Mouse (Mus musculus) heart, embryonic 10.5 days (tissue): Measurements from ENCODE around the gene Usp19. TPM values are rescaled to one million over a fixed set of nuclear protein-coding genes. Genes with fewer than 3 reads are reported as not detected.

Experiments
- DNase-seq: peaks from one replicate; pipeline ENCODE4 v3.0.0-alpha.2; 2017; ENCODE audit warnings: low spot score
- H3K27ac ChIP-seq: fragments of 300-500 bp; sonication (generic); 2 replicates; pipeline ENCODE4 v1.5.1; 2016; ENCODE audit warnings: mild to moderate bottlenecking
- H3K27me3 ChIP-seq: fragments of 300-500 bp; sonication (generic); 2 replicates; pipeline ENCODE4 v1.6.1; 2016; ENCODE audit warnings: mild to moderate bottlenecking; ENCODE audit not compliant: poor library complexity, insufficient read depth, severe bottlenecking
- H3K36me3 ChIP-seq: fragments of 300-500 bp; sonication (generic); 2 replicates; pipeline ENCODE4 v1.6.1; 2016; ENCODE audit warnings: mild to moderate bottlenecking, moderate library complexity
- H3K4me1 ChIP-seq: fragments of 300-500 bp; sonication (generic); 2 replicates; pipeline ENCODE4 v1.6.1; 2016; ENCODE audit warnings: mild to moderate bottlenecking
- H3K4me3 ChIP-seq: fragments of 300-500 bp; sonication (generic); 2 replicates; pipeline ENCODE4 v1.5.1; 2016; ENCODE audit warnings: mild to moderate bottlenecking, moderate library complexity
- H3K9me3 ChIP-seq: fragments of 300-500 bp; sonication (generic); 2 replicates; pipeline ENCODE4 v1.6.1; 2016; ENCODE audit warnings: mild to moderate bottlenecking, moderate library complexity
- WGBS: fragments of 180-500 bp; shearing (Covaris S2); methylation state at CpG from one replicate; pipeline ENCODE4 v1.1.7; 2016; 5-methylcytosine and 5-hydroxymethylcytosine counted together
- polyA plus RNA-seq: library from polyadenylated mRNA; unstranded; fragments of >200 nt; fragmentation: Nextera tagmentation; extraction: Ambion mirVana; gene quantifications from 2 replicates; pipeline ENCODE4 v1.2.1, GENCODE M21; 2016

Gene Usp19
- polyA plus RNA-seq: 78.6 and 84.1 TPM in 2 replicates

- peak within 1 kb of the TSS; percentile 100 for H3K4me3 ChIP-seq
- DNase-seq: peak; percentile 98
- H3K4me1 ChIP-seq: peaks cover 29% of the 10 kb centered on the region
- H3K27ac ChIP-seq: peak within 1 kb of the TSS; percentile 97
- no peaks in the 10 kb centered on the region for H3K9me3 ChIP-seq
- under 1% methylated on average over 69 of the region's 69 CpGs for WGBS
- H3K27me3 ChIP-seq: no peaks in the 10 kb centered on the region
- peaks cover 84% of the 10 kb centered on the region for H3K36me3 ChIP-seq
These were observed at the start of gene Usp19 for GRCm38 (mm10) chr9:108490559-108491285. Gene Usp19, plus strand, starts transcription at chr9:108490602.

- 75% methylated on average over 11 of the region's 11 CpGs for WGBS
- Histone ChIP-seq H3K27me3 (no peaks in the 10 kb centered on the region), H3K4me3 (no peak overlapping the region), H3K9me3 (no peaks in the 10 kb centered on the region), H3K4me1 (peaks cover 20% of the 10 kb centered on the region; the same call in 1 of the 2 replicates), H3K27ac (no peak overlapping the region), H3K36me3 (no peaks in the 10 kb centered on the region)
- DNase-seq: no peak
These were observed 49.0 kb upstream of the Usp19 start for GRCm38 (mm10) chr9:108441236-108441919.

GRCm38 (mm10) chr9:108445125-108445524 is 45.3 kb upstream of the Usp19 start:
- Histone ChIP-seq H3K4me1 (peaks cover 34% of the 10 kb centered on the region), H3K27ac (no peak overlapping the region), H3K36me3 (peaks cover 20% of the 10 kb centered on the region), H3K4me3 (no peak overlapping the region), H3K9me3 (no peaks in the 10 kb centered on the region), H3K27me3 (no peaks in the 10 kb centered on the region)
- no peak for DNase-seq
- WGBS: 55% methylated on average over 9 of the region's 9 CpGs

- Histone ChIP-seq H3K27ac (peak overlapping the region; percentile 95), H3K27me3 (no peaks in the 10 kb centered on the region), H3K4me1 (peaks cover 59% of the 10 kb centered on the region), H3K4me3 (peak overlapping the region; percentile 74), H3K9me3 (no peaks in the 10 kb centered on the region), H3K36me3 (peaks cover 22% of the 10 kb centered on the region)
- peak; percentile 92 for DNase-seq
- 38% methylated on average over 4 of the region's 4 CpGs for WGBS
These were observed 40.5 kb upstream of the Usp19 start for GRCm38 (mm10) chr9:108449860-108450259.

GRCm38 (mm10) chr9:108450292-108451169 is 39.9 kb upstream of the Usp19 start:
- Histone ChIP-seq H3K27ac (peak overlapping the region; percentile 95), H3K27me3 (no peaks in the 10 kb centered on the region), H3K36me3 (peaks cover 23% of the 10 kb centered on the region), H3K4me3 (peak overlapping the region; percentile 74), H3K4me1 (peaks cover 60% of the 10 kb centered on the region), H3K9me3 (no peaks in the 10 kb centered on the region)
- peak; percentile 93 for DNase-seq
- 47% methylated on average over 21 of the region's 21 CpGs for WGBS

GRCm38 (mm10) chr9:108451170-108451493 is 39.3 kb upstream of the Usp19 start:
- Histone ChIP-seq H3K27me3 (no peaks in the 10 kb centered on the region), H3K27ac (peak overlapping the region; percentile 95), H3K4me1 (peaks cover 61% of the 10 kb centered on the region), H3K36me3 (peaks cover 23% of the 10 kb centered on the region), H3K9me3 (no peaks in the 10 kb centered on the region), H3K4me3 (peak overlapping the region; percentile 74)
- WGBS: 53% methylated on average over 6 of the region's 6 CpGs
- peak; percentile 84 for DNase-seq

GRCm38 (mm10) chr9:108451519-108452160 is 38.8 kb upstream of the Usp19 start:
- WGBS: 38% methylated on average over 6 of the region's 6 CpGs
- Histone ChIP-seq H3K27me3 (no peaks in the 10 kb centered on the region), H3K9me3 (no peaks in the 10 kb centered on the region), H3K4me1 (peaks cover 64% of the 10 kb centered on the region), H3K4me3 (peak overlapping the region; percentile 74), H3K36me3 (peaks cover 23% of the 10 kb centered on the region), H3K27ac (peak overlapping the region; percentile 95)
- DNase-seq: no peak

GRCm38 (mm10) chr9:108452291-108452906 is 38.0 kb upstream of the Usp19 start:
- Histone ChIP-seq H3K4me3 (peak overlapping the region; percentile 74), H3K36me3 (peaks cover 22% of the 10 kb centered on the region), H3K27ac (peak overlapping the region; percentile 95), H3K27me3 (no peaks in the 10 kb centered on the region), H3K4me1 (peaks cover 64% of the 10 kb centered on the region), H3K9me3 (no peaks in the 10 kb centered on the region)
- WGBS: under 1% methylated on average over 40 of the region's 40 CpGs
- DNase-seq: peak; percentile 96

GRCm38 (mm10) chr9:108452911-108453310 is 37.5 kb upstream of the Usp19 start:
- Histone ChIP-seq H3K4me3 (peak overlapping the region; percentile 74), H3K9me3 (no peaks in the 10 kb centered on the region), H3K27me3 (no peaks in the 10 kb centered on the region), H3K36me3 (peaks cover 17% of the 10 kb centered on the region), H3K4me1 (peaks cover 64% of the 10 kb centered on the region), H3K27ac (peak overlapping the region; percentile 95)
- DNase-seq: no peak
- WGBS: 47% methylated on average over 6 of the region's 6 CpGs

GRCm38 (mm10) chr9:108453458-108453857 is 36.9 kb upstream of the Usp19 start:
- peaks cover 11% of the 10 kb centered on the region for H3K36me3 ChIP-seq
- 79% methylated on average over 4 of the region's 4 CpGs for WGBS
- H3K27ac ChIP-seq: peak overlapping the region; percentile 95
- no peaks in the 10 kb centered on the region for H3K27me3 ChIP-seq
- no peak for DNase-seq
- no peak overlapping the region for H3K4me3 ChIP-seq
- H3K4me1 ChIP-seq: peaks cover 63% of the 10 kb centered on the region
- no peaks in the 10 kb centered on the region for H3K9me3 ChIP-seq

GRCm38 (mm10) chr9:108454429-108454828 is 36.0 kb upstream of the Usp19 start:
- no peak for DNase-seq
- Histone ChIP-seq H3K9me3 (no peaks in the 10 kb centered on the region), H3K4me3 (no peak overlapping the region), H3K27me3 (no peaks in the 10 kb centered on the region), H3K36me3 (peaks cover 3% of the 10 kb centered on the region; the same call in 1 of the 2 replicates), H3K4me1 (peaks cover 53% of the 10 kb centered on the region), H3K27ac (no peak overlapping the region)
- WGBS: 78% methylated on average over 6 of the region's 6 CpGs
